Mouse (Mus musculus): ENCODE results near the gene Fgfr2. TPM values are rescaled to one million over a fixed set of nuclear protein-coding genes. Genes with fewer than 3 reads are reported as not detected.
A peak's percentile ranks its signal among the peaks of the same experiment; 100 is the strongest.

The Fgfr2 gene
- polyA plus RNA-seq, 1 experiment from 2014 or later = 104 TPM

GRCm38 (mm10) chr7:131223086-131223485, 1900.1 kb downstream of the Fgfr2 start:
- H3K9ac ChIP-seq = no peak overlapping the region
- no peak overlapping the region for H3K4me3 ChIP-seq (replicated peaks)
- no peaks in the 10 kb centered on the region for H3K27me3 ChIP-seq (replicated peaks)
- no peak for ATAC-seq (ENCODE audit: insufficient read depth, low FRiP score, low read depth)
- H3K4me2 ChIP-seq = no peak overlapping the region
- H3K36me3 ChIP-seq = no peaks in the 10 kb centered on the region
- no peaks in the 10 kb centered on the region for H3K9me3 ChIP-seq
- H3K27ac ChIP-seq = no peak overlapping the region
- no peaks in the 10 kb centered on the region for H3K4me1 ChIP-seq
- 56% methylated on average over 5 of the region's 5 CpGs for WGBS

GRCm38 (mm10) chr7:131187996-131188395, 1935.2 kb downstream of the Fgfr2 start:
- no peak overlapping the region for H3K4me3 ChIP-seq (replicated peaks)
- H3K27me3 ChIP-seq (replicated peaks) = no peaks in the 10 kb centered on the region
- no peak overlapping the region for H3K4me2 ChIP-seq
- H3K9ac ChIP-seq = no peak overlapping the region
- H3K36me3 ChIP-seq = no peaks in the 10 kb centered on the region
- H3K9me3 ChIP-seq = no peaks in the 10 kb centered on the region
- no peak overlapping the region for H3K27ac ChIP-seq
- no peak for ATAC-seq (ENCODE audit: insufficient read depth, low FRiP score, low read depth)
- WGBS = 94% methylated on average over 14 of the region's 14 CpGs
- H3K4me1 ChIP-seq = no peaks in the 10 kb centered on the region

GRCm38 (mm10) chr7:131187047-131187446, 1936.1 kb downstream of the Fgfr2 start:
- H3K4me1 ChIP-seq = no peaks in the 10 kb centered on the region

GRCm38 (mm10) chr7:131184339-131184738, 1938.8 kb downstream of the Fgfr2 start:
- H3K4me3 ChIP-seq (replicated peaks) = no peak overlapping the region
- H3K4me2 ChIP-seq = no peak overlapping the region
- H3K4me1 ChIP-seq = no peaks in the 10 kb centered on the region
- H3K9ac ChIP-seq = no peak overlapping the region
- no peaks in the 10 kb centered on the region for H3K9me3 ChIP-seq
- no peaks in the 10 kb centered on the region for H3K27me3 ChIP-seq (replicated peaks)
- WGBS = 56% methylated on average over 8 of the region's 8 CpGs
- no peak overlapping the region for H3K27ac ChIP-seq
- no peak for ATAC-seq (ENCODE audit: insufficient read depth, low FRiP score, low read depth)
- H3K36me3 ChIP-seq = no peaks in the 10 kb centered on the region

More at GRCm38 (mm10) chr7:131187047-131187446, 1936.1 kb downstream of the Fgfr2 start:
- H3K36me3 ChIP-seq = no peaks in the 10 kb centered on the region
- no peak overlapping the region for H3K27ac ChIP-seq
- no peaks in the 10 kb centered on the region for H3K9me3 ChIP-seq
- no peak for ATAC-seq (ENCODE audit: insufficient read depth, low FRiP score, low read depth)
- H3K4me3 ChIP-seq (replicated peaks) = no peak overlapping the region
- 62% methylated on average over 8 of the region's 8 CpGs for WGBS
- no peak overlapping the region for H3K4me2 ChIP-seq
- no peak overlapping the region for H3K9ac ChIP-seq
- no peaks in the 10 kb centered on the region for H3K27me3 ChIP-seq (replicated peaks)

GRCm38 (mm10) chr7:131182685-131183084, 1940.5 kb downstream of the Fgfr2 start:
- no peak overlapping the region for H3K4me3 ChIP-seq (replicated peaks)
- H3K4me1 ChIP-seq = no peaks in the 10 kb centered on the region
- H3K4me2 ChIP-seq = no peak overlapping the region
- H3K9me3 ChIP-seq = no peaks in the 10 kb centered on the region
- 0 out of 2 replicates have a peak, but pooled peaks have one; percentile 35 for ATAC-seq (ENCODE audit: insufficient read depth, low FRiP score, low read depth)
- H3K36me3 ChIP-seq = no peaks in the 10 kb centered on the region
- H3K27me3 ChIP-seq (replicated peaks) = no peaks in the 10 kb centered on the region
- H3K9ac ChIP-seq = no peak overlapping the region
- H3K27ac ChIP-seq = no peak overlapping the region
- 48% methylated on average over 4 of the region's 4 CpGs for WGBS

GRCm38 (mm10) chr7:131174121-131174520, 1949.0 kb downstream of the Fgfr2 start, which contains the start of gene 5430419D17Rik:
TSS of gene 5430419D17Rik (plus strand) at chr7:131174402.
- H3K27ac ChIP-seq = no peak within 1 kb of the TSS
- H3K4me1 ChIP-seq = no peaks in the 10 kb centered on the region
- H3K9ac ChIP-seq = no peak within 1 kb of the TSS
- ATAC-seq (ENCODE audit: insufficient read depth, low FRiP score, low read depth) = no peak
- WGBS = 85% methylated on average over 9 of the region's 9 CpGs
- H3K4me3 ChIP-seq (replicated peaks) = no peak within 1 kb of the TSS
- H3K27me3 ChIP-seq (replicated peaks) = no peaks in the 10 kb centered on the region
- H3K9me3 ChIP-seq = no peaks in the 10 kb centered on the region
- no peak within 1 kb of the TSS for H3K4me2 ChIP-seq
- no peaks in the 10 kb centered on the region for H3K36me3 ChIP-seq

- H3K36me3 ChIP-seq = no peaks in the 10 kb centered on the region
- no peak overlapping the region for H3K27ac ChIP-seq
- no peak for ATAC-seq (ENCODE audit: insufficient read depth, low FRiP score, low read depth)
- H3K4me3 ChIP-seq (replicated peaks) = no peak overlapping the region
- H3K9me3 ChIP-seq = no peaks in the 10 kb centered on the region
- H3K27me3 ChIP-seq (replicated peaks) = no peaks in the 10 kb centered on the region
- no peak overlapping the region for H3K4me2 ChIP-seq
- WGBS = 19% methylated on average over 2 of the region's 2 CpGs
- H3K9ac ChIP-seq = no peak overlapping the region
- H3K4me1 ChIP-seq = no peaks in the 10 kb centered on the region
These were observed 1954.1 kb downstream of the Fgfr2 start for GRCm38 (mm10) chr7:131169099-131169498.

GRCm38 (mm10) chr7:131167771-131168170, 1955.4 kb downstream of the Fgfr2 start:
- Histone ChIP-seq H3K9me3 (no peaks in the 10 kb centered on the region), H3K27ac (no peak overlapping the region), H3K27me3 (replicated peaks) (no peaks in the 10 kb centered on the region), H3K4me3 (replicated peaks) (no peak overlapping the region), H3K36me3 (no peaks in the 10 kb centered on the region), H3K4me2 (no peak overlapping the region), H3K4me1 (no peaks in the 10 kb centered on the region), H3K9ac (no peak overlapping the region)
- 71% methylated on average over 3 of the region's 3 CpGs for WGBS
- ATAC-seq (ENCODE audit: insufficient read depth, low FRiP score, low read depth) = no peak

GRCm38 (mm10) chr7:131162251-131162650, 1960.9 kb downstream of the Fgfr2 start:
- H3K27ac ChIP-seq = no peak overlapping the region
- H3K4me1 ChIP-seq = no peaks in the 10 kb centered on the region
- 60% methylated on average over 7 of the region's 7 CpGs for WGBS
- no peak overlapping the region for H3K9ac ChIP-seq
- H3K27me3 ChIP-seq (replicated peaks) = no peaks in the 10 kb centered on the region
- H3K4me2 ChIP-seq = no peak overlapping the region
- H3K36me3 ChIP-seq = no peaks in the 10 kb centered on the region
- no peak for ATAC-seq (ENCODE audit: insufficient read depth, low FRiP score, low read depth)
- no peaks in the 10 kb centered on the region for H3K9me3 ChIP-seq
- H3K4me3 ChIP-seq (replicated peaks) = no peak overlapping the region

GRCm38 (mm10) chr7:131153044-131153443, 1970.1 kb downstream of the Fgfr2 start:
- no peak for ATAC-seq (ENCODE audit: insufficient read depth, low FRiP score, low read depth)
- WGBS = 69% methylated on average over 5 of the region's 5 CpGs
- H3K9ac ChIP-seq = no peak overlapping the region
- no peaks in the 10 kb centered on the region for H3K36me3 ChIP-seq
- no peaks in the 10 kb centered on the region for H3K9me3 ChIP-seq
- no peak overlapping the region for H3K4me3 ChIP-seq (replicated peaks)
- no peaks in the 10 kb centered on the region for H3K4me1 ChIP-seq
- no peak overlapping the region for H3K4me2 ChIP-seq
- H3K27ac ChIP-seq = no peak overlapping the region
- H3K27me3 ChIP-seq (replicated peaks) = no peaks in the 10 kb centered on the region

GRCm38 (mm10) chr7:131150179-131150578, 1973.0 kb downstream of the Fgfr2 start:
- ATAC-seq (ENCODE audit: insufficient read depth, low FRiP score, low read depth) = no peak
- Histone ChIP-seq H3K4me2 (no peak overlapping the region), H3K9me3 (no peaks in the 10 kb centered on the region), H3K36me3 (no peaks in the 10 kb centered on the region), H3K27me3 (replicated peaks) (no peaks in the 10 kb centered on the region), H3K4me1 (no peaks in the 10 kb centered on the region), H3K9ac (no peak overlapping the region), H3K4me3 (replicated peaks) (no peak overlapping the region), H3K27ac (no peak overlapping the region)
- 71% methylated on average over 3 of the region's 3 CpGs for WGBS

GRCm38 (mm10) chr7:131146214-131146613, 1976.9 kb downstream of the Fgfr2 start, which contains the start of gene 4933402N03Rik:
TSS of gene 4933402N03Rik (minus strand) at chr7:131146314.
- H3K27me3 ChIP-seq (replicated peaks) = no peaks in the 10 kb centered on the region
- H3K27ac ChIP-seq = no peak within 1 kb of the TSS
- 88% methylated on average over 2 of the region's 2 CpGs for WGBS
- ATAC-seq (ENCODE audit: insufficient read depth, low FRiP score, low read depth) = no peak
- no peak within 1 kb of the TSS for H3K4me2 ChIP-seq
- H3K4me1 ChIP-seq = no peaks in the 10 kb centered on the region
- H3K4me3 ChIP-seq (replicated peaks) = no peak within 1 kb of the TSS
- no peaks in the 10 kb centered on the region for H3K9me3 ChIP-seq
- H3K36me3 ChIP-seq = no peaks in the 10 kb centered on the region
- no peak within 1 kb of the TSS for H3K9ac ChIP-seq

GRCm38 (mm10) chr7:131133181-131133580, 1990.0 kb downstream of the Fgfr2 start:
- H3K9ac ChIP-seq = no peak overlapping the region
- no peaks in the 10 kb centered on the region for H3K4me1 ChIP-seq
- no peak overlapping the region for H3K4me3 ChIP-seq (replicated peaks)
- H3K4me2 ChIP-seq = no peak overlapping the region
- no peak for ATAC-seq (ENCODE audit: insufficient read depth, low FRiP score, low read depth)
- H3K27me3 ChIP-seq (replicated peaks) = no peaks in the 10 kb centered on the region
- H3K36me3 ChIP-seq = no peaks in the 10 kb centered on the region
- no peak overlapping the region for H3K27ac ChIP-seq
- 73% methylated on average over 3 of the region's 3 CpGs for WGBS
- no peaks in the 10 kb centered on the region for H3K9me3 ChIP-seq
